Mouse (Mus musculus) olfactory bulb, adult 2 months (tissue): Measurements from ENCODE around the gene Rap1gap2. TPM values are rescaled to one million over a fixed set of nuclear protein-coding genes. Genes with fewer than 3 reads are reported as not detected.

Source experiments
- H3K27ac ChIP-seq: fragments of 200-500 bp; 2 replicates; pipeline ENCODE4 v1.5.1; 2012; ENCODE audit warnings: low read depth, low read length; ENCODE audit not compliant: insufficient read depth
- H3K4me1 ChIP-seq: fragments of 200-500 bp; 2 replicates; pipeline ENCODE4 v1.6.1; 2012; ENCODE audit warnings: low read length; ENCODE audit not compliant: control insufficient read depth, insufficient read depth
- H3K4me3 ChIP-seq: fragments of 200-500 bp; 2 replicates; pipeline ENCODE4 v1.5.1; 2012; ENCODE audit warnings: mild to moderate bottlenecking, low read depth, low read length, moderate library complexity; ENCODE audit not compliant: insufficient read depth
- CTCF ChIP-seq: fragments of 200-500 bp; IDR thresholded peaks from 2 replicates; pipeline ENCODE4 v1.5.1; 2012; ENCODE audit warnings: low read depth, mild to moderate bottlenecking, low read length, moderate library complexity; ENCODE audit not compliant: insufficient read depth
- POLR2A ChIP-seq: fragments of 200-500 bp; IDR thresholded peaks from 2 replicates; pipeline ENCODE4 v1.6.1; 2012; ENCODE audit warnings: mild to moderate bottlenecking, low read depth, low read length, moderate library complexity; ENCODE audit not compliant: insufficient read depth
- WGBS: fragments of 180-500 bp; shearing (Covaris S2); methylation state at CpG from one replicate; pipeline ENCODE4 v1.1.7; 2018; 5-methylcytosine and 5-hydroxymethylcytosine counted together
- polyA plus RNA-seq: library from polyadenylated mRNA; stranded (reverse); fragments of >200 nt; gene quantifications from 2 replicates; pipeline ENCODE4 v1.2.4, GENCODE M21; 2012; ENCODE audit warnings: low replicate concordance; ENCODE audit not compliant: missing spikeins, insufficient read depth, insufficient read length

Rap1gap2 gene
- polyA plus RNA-seq, 1 experiment, result not detected

DNA sequence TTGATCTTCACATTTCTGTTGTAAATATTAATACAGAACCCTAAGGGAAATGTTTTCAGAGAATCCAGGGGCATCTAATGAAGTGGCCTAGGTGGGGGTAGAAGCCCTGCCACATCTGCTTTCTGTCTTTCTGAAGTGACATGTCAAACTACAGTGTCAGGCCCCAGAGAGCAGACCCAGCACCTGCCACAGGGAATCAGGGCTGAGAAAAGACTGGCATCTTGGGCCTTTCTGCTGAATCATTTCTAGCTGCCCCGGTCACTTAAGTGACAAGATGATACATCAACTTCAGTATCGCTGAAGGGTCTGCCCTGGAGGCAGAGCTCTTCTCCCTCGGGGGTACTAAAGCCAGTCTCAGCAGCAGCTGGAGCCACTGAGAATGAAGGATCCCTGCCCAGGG, 111.7 kb downstream of the Rap1gap2 start:
- H3K4me3 ChIP-seq, result no peak overlapping the region
- TF ChIP-seq POLR2A (no peak), CTCF (no peak)
- 63% methylated on average over 3 of the region's 3 CpGs for WGBS
- H3K4me1 ChIP-seq, result peaks cover 14% of the 10 kb centered on the region
- 0 out of 2 replicates have a peak overlapping the region, but pooled peaks have one; percentile 4 for H3K27ac ChIP-seq

DNA sequence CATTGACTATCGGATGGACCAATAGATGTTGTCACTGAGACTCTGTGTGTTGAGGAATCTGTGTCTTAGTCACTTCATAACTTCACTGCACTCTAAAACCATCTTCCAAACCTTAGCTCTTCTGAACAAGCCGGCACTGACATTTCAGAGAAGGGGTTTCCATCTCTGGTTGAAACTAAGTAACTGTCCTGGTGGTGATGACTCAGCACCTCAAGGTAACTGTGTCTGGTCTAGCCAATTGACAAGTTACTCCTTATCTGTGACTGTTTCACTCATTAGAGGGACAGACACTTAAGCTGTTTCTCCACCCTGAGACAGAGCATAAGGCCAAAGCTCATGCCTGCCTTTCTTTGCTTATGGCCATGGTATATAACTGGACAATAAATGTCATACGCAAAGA, 114.1 kb downstream of the Rap1gap2 start:
- WGBS, result 98% methylated on average over 3 of the region's 3 CpGs
- no peak for TF ChIP-seq POLR2A
- no peak for TF ChIP-seq CTCF
- H3K27ac ChIP-seq, result no peak overlapping the region
- H3K4me3 ChIP-seq, result no peak overlapping the region
- peaks cover 14% of the 10 kb centered on the region for H3K4me1 ChIP-seq

DNA sequence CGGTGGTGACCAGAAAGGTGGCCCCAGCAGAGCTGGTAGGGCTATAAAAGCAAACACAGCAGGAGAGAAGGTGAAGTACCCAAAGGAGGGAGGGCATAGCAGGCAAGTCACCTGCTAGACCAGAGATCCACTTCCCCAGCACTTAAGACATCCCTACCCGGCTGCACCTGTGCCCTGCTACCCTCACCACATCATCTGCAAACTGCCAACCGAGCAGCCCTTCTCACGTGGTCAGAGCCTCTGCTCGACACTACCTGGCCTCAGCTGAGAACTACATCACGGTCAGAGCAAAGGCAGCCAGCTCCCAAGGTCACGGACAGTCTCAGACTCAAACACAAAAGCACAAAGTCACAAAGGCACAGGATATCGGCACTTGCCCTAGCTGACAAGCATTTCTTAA, 116.8 kb downstream of the Rap1gap2 start:
- no peak overlapping the region for H3K27ac ChIP-seq
- WGBS, result 67% methylated on average over 8 of the region's 8 CpGs
- no peak overlapping the region for H3K4me3 ChIP-seq
- no peaks in the 10 kb centered on the region for H3K4me1 ChIP-seq
- TF ChIP-seq POLR2A (no peak), CTCF (no peak)

DNA sequence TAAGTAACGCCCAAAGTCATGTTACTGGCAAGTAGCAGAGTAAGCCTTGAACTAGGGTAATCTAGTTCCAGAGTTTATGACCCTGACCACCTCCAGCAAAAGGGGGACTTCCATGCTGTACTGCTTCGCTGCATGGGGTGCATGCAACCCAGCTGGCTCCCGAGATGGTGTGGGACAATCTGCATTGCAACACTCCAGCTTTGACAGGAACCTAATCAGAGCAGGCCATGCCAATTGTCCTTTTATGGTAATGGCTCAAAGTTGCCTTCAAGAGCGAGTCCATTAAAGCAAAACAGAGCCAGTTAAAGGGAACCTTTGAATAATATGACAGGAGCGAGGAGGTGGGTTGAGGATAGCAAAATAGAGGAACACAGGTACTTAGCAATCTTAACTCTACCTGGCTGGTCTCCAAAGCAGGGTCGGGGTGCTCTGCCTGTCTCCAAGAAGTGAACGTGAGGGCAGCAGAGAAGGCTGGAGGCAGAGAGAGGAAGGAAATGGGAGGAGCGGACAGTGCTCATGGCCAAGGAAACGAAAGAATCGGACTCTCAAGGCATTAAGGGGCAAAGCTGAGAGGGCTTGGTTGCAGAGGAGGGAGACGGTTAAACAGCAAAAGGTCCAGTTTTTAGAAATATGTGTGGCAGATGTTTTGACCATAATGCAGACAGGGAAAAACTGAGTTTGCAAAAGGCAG, 117.4 kb downstream of the Rap1gap2 start:
- Histone ChIP-seq H3K4me1 (no peaks in the 10 kb centered on the region), H3K27ac (no peak overlapping the region), H3K4me3 (no peak overlapping the region)
- 68% methylated on average over 11 of the region's 11 CpGs for WGBS
- no peak for TF ChIP-seq POLR2A
- no peak for TF ChIP-seq CTCF

DNA sequence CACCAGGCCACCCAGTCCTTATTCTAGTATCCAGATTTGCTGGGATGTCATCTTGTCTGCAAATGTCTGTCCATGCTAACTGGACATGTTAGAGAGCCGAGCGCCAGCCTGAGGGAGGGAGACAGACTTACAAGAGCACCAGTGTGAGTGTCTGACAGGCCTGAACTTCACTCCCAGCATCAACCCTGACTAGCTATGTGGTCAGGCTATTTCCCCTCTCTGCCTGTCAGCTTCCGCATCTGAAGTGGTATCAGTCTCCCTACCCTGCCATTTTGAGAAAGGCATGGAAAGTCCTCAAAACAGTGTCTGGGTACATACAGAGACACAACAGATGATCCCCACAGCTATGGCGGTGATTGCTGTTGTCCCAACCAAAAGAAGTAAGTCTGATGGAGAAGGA, 119.6 kb downstream of the Rap1gap2 start:
- no peak overlapping the region for H3K27ac ChIP-seq
- no peak overlapping the region for H3K4me3 ChIP-seq
- 95% methylated on average over 4 of the region's 4 CpGs for WGBS
- no peaks in the 10 kb centered on the region for H3K4me1 ChIP-seq
- TF ChIP-seq POLR2A (no peak), CTCF (no peak)

DNA sequence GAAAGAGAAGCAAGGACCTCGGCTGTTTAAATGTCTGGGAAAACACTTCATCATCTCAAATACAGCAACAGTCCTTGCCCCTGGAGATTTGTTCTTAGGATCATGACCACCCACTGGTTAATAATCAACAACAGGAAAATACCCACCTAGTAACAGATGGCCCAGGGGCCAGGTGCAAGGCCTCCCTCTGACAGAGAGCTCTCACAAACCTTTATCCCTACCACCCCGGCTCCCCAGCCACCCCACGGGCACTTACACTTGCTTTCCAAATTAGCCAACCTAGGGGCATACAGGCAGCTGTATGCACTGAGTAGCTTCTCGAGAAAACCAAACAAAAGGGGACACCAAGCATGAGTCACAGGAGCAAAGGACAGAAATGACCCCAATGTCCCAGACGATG, 121.5 kb downstream of the Rap1gap2 start:
- 68% methylated on average over 5 of the region's 5 CpGs for WGBS
- Histone ChIP-seq H3K4me3 (no peak overlapping the region), H3K27ac (no peak overlapping the region), H3K4me1 (peaks cover 9% of the 10 kb centered on the region)
- no peak for TF ChIP-seq CTCF
- no peak for TF ChIP-seq POLR2A

DNA sequence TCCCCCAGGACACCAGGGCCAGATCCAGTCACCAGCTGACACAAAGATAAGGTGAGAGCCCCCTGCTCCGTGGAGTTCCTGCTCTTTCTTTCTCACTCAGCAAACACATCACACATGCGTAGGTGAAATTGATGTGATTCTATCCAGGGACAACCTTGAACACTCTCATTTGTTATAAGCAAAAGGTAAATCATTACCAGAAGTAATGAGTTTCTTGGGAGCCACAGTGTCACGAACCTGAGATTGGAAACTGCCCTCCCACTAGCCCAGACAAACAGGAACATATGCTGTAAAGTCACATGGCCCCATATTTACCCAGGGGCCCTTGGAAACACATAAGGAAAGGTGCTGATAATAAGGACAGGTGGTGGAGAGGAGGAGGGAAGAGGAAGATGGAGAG, 122.8 kb downstream of the Rap1gap2 start:
- no peak for TF ChIP-seq CTCF
- TF ChIP-seq POLR2A, result no peak
- H3K27ac ChIP-seq, result no peak overlapping the region
- WGBS, result 89% methylated on average over 3 of the region's 3 CpGs
- H3K4me3 ChIP-seq, result no peak overlapping the region
- H3K4me1 ChIP-seq, result peaks cover 12% of the 10 kb centered on the region

DNA sequence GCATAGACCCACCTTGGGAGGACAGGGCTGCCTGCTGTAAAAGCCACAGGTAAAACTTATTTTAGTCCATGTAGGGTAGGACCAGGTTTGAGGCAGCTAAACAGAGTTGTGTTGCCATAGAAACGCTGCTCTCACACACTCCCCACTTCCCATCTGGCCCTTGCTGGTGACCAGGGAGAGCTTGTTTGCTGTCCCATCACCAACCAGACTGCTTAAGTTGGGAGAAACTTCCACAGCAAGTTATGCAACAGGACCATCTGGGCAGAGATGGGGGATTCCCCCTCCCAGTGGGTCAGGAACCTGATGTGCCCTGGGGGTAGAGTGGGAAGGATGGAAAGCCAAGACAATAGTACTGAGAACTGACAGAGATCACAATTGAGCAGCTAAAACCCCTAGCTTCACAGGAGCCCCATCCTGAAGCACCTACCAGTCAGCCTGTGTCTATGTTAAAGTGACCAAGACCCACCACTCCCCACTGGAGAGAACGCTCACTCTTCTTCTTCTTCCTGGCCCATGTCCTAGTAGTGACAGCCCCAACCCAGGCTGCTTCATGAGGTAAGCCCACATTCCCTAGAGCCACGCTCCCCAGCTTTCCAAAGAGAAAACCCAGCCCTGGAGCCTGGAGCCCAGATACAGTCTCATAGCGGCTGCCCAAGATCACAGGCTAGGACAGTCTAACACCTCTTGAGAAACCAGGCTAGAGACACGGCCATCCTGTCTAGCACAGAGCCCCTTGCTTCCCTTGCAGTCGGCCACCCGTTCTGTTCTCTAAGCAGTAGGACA, 125.1 kb downstream of the Rap1gap2 start:
- WGBS, result 83% methylated on average over 7 of the region's 7 CpGs
- H3K27ac ChIP-seq, result no peak overlapping the region
- no peak overlapping the region for H3K4me3 ChIP-seq
- TF ChIP-seq CTCF, result no peak
- no peak for TF ChIP-seq POLR2A
- H3K4me1 ChIP-seq, result peaks cover 14% of the 10 kb centered on the region

DNA sequence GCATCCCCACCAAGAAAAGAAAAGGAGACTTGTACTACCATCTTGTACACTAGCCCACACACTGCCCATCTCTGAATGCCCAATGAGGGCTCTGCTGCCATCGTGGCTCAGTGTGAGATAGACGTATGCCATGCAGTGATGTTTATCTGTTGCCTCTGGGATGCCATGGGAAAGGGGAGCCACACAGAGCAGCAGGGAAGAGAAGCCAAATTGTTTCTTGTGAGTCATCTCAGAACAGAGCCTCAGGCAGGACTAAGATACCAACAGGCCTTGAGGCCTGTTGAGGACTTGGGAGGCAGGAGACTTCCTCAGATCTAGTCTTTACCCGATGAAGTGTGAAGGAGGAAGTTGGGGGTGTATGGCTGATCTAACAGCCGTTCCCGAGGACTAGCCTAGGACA, 126.8 kb downstream of the Rap1gap2 start:
- TF ChIP-seq CTCF (no peak), POLR2A (no peak)
- WGBS, result 71% methylated on average over 5 of the region's 5 CpGs
- Histone ChIP-seq H3K4me1 (peaks cover 17% of the 10 kb centered on the region), H3K4me3 (no peak overlapping the region), H3K27ac (no peak overlapping the region)
